Mouse (Mus musculus): Measurements from ENCODE around the gene Krtap5-4. TPM values are rescaled to one million over a fixed set of nuclear protein-coding genes. Genes with fewer than 3 reads are reported as not detected.
"Not testable (repeated sequence)": the region's sequence is repeated elsewhere in the genome, so short reads cannot be mapped to it uniquely, and the experiment has no call there.

Krtap5-4 gene
- polyA plus RNA-seq (2016; fragmentation: Nextera tagmentation; extraction: Ambion mirVana) = not detected in 2 replicates

GRCm38 (mm10) chr7:142303249-142303648, at the start of gene Krtap5-4:
TSS of gene Krtap5-4 (plus strand) at chr7:142303549.
- Histone ChIP-seq H3K9ac (no peak within 1 kb of the TSS), H3K4me1 (no peaks in the 10 kb centered on the region), H3K27ac (no peak within 1 kb of the TSS), H3K4me2 (replicated peaks) (no peak within 1 kb of the TSS), H3K9me3 (no peaks in the 10 kb centered on the region), H3K4me3 (no peak within 1 kb of the TSS), H3K36me3 (no peaks in the 10 kb centered on the region), H3K27me3 (replicated peaks) (no peaks in the 10 kb centered on the region)
- 69% methylated on average over 3 of the region's 3 CpGs for WGBS
- no peak for ATAC-seq (ENCODE audit: low FRiP score, low read depth)

GRCm38 (mm10) chr7:142255517-142255916, 47.8 kb upstream of the Krtap5-4 start:
- 2% methylated on average over 2 of the region's 2 CpGs for WGBS
- Histone ChIP-seq H3K27me3 (replicated peaks) (no peaks in the 10 kb centered on the region), H3K4me3 (no peak overlapping the region), H3K9ac (no peak overlapping the region), H3K9me3 (no peaks in the 10 kb centered on the region), H3K4me2 (replicated peaks) (no peak overlapping the region), H3K27ac (no peak overlapping the region), H3K36me3 (no peaks in the 10 kb centered on the region), H3K4me1 (no peaks in the 10 kb centered on the region)
- no peak for ATAC-seq (ENCODE audit: low FRiP score, low read depth)

- H3K4me3 ChIP-seq; H3K27ac ChIP-seq; H3K4me1 ChIP-seq; ATAC-seq (ENCODE audit: low FRiP score, low read depth); H3K4me2 ChIP-seq (replicated peaks); H3K27me3 ChIP-seq (replicated peaks); H3K36me3 ChIP-seq; H3K9me3 ChIP-seq; H3K9ac ChIP-seq: not testable (repeated sequence)
- 68% methylated on average over 1 of the region's 1 CpGs for WGBS
These were observed 45.1 kb upstream of the Krtap5-4 start, which contains the start of gene Gm2431 for GRCm38 (mm10) chr7:142258254-142258653. TSS of gene Gm2431 (minus strand) at chr7:142258354.

GRCm38 (mm10) chr7:142274263-142274662, 29.1 kb upstream of the Krtap5-4 start, which contains the start of gene Gm4559:
TSS of gene Gm4559 (minus strand) at chr7:142274363.
- not testable (repeated sequence) for ATAC-seq (ENCODE audit: low FRiP score, low read depth); H3K27ac ChIP-seq; H3K4me1 ChIP-seq; H3K27me3 ChIP-seq (replicated peaks); H3K36me3 ChIP-seq; H3K4me3 ChIP-seq; H3K4me2 ChIP-seq (replicated peaks); H3K9ac ChIP-seq; H3K9me3 ChIP-seq

GRCm38 (mm10) chr7:142278183-142278582, 25.2 kb upstream of the Krtap5-4 start:
- H3K9me3 ChIP-seq; H3K9ac ChIP-seq; H3K4me1 ChIP-seq; H3K27ac ChIP-seq; H3K4me3 ChIP-seq; H3K36me3 ChIP-seq; H3K4me2 ChIP-seq (replicated peaks): not testable (repeated sequence)
- ATAC-seq (ENCODE audit: low FRiP score, low read depth) = 0 out of 2 replicates have a peak, but pooled peaks have one; percentile 41
- WGBS = 0% methylated on average over 3 of the region's 3 CpGs
- peaks cover 12% of the 10 kb centered on the region for H3K27me3 ChIP-seq (replicated peaks)

- H3K4me1 ChIP-seq; H3K36me3 ChIP-seq; H3K9ac ChIP-seq; H3K9me3 ChIP-seq; H3K27ac ChIP-seq; H3K4me2 ChIP-seq (replicated peaks); H3K4me3 ChIP-seq; ATAC-seq (ENCODE audit: low FRiP score, low read depth): not testable (repeated sequence)
- whole genome bisulfite sequencing = 50% methylated on average over 1 of the region's 1 CpGs
- H3K27me3 ChIP-seq (replicated peaks) = peaks cover 12% of the 10 kb centered on the region
These were observed 24.1 kb upstream of the Krtap5-4 start for GRCm38 (mm10) chr7:142279291-142279690.

GRCm38 (mm10) chr7:142282847-142283246, 20.5 kb upstream of the Krtap5-4 start:
- H3K36me3 ChIP-seq; H3K9me3 ChIP-seq; H3K4me1 ChIP-seq; H3K27ac ChIP-seq; H3K4me3 ChIP-seq; H3K4me2 ChIP-seq (replicated peaks); ATAC-seq (ENCODE audit: low FRiP score, low read depth); H3K9ac ChIP-seq: not testable (repeated sequence)
- WGBS = 11% methylated on average over 2 of the region's 2 CpGs
- peaks cover 12% of the 10 kb centered on the region for H3K27me3 ChIP-seq (replicated peaks)

- under 1% methylated on average over 38 of the region's 38 CpGs for WGBS
- peak overlapping the region; percentile 58 for H3K9ac ChIP-seq
These were observed 19.2 kb upstream of the Krtap5-4 start for GRCm38 (mm10) chr7:142284023-142284591.

GRCm38 (mm10) chr7:142284615-142285080, 18.7 kb upstream of the Krtap5-4 start:
- peak overlapping the region; percentile 58 for H3K9ac ChIP-seq
- H3K4me1 ChIP-seq = peaks cover 8% of the 10 kb centered on the region; the same call in 1 of the 2 replicates
- peak; percentile 77 for ATAC-seq (ENCODE audit: low FRiP score, low read depth)
- H3K27me3 ChIP-seq (replicated peaks) = peaks cover 12% of the 10 kb centered on the region
- H3K27ac ChIP-seq = no peak overlapping the region
- no peaks in the 10 kb centered on the region for H3K9me3 ChIP-seq
- peak overlapping the region; percentile 52 for H3K4me3 ChIP-seq
- peak overlapping the region; percentile 82 for H3K4me2 ChIP-seq (replicated peaks)
- under 1% methylated on average over 19 of the region's 19 CpGs for WGBS
- H3K36me3 ChIP-seq = no peaks in the 10 kb centered on the region

More at GRCm38 (mm10) chr7:142284023-142284591, 19.2 kb upstream of the Krtap5-4 start:
- H3K4me1 ChIP-seq = peaks cover 8% of the 10 kb centered on the region; the same call in 1 of the 2 replicates
- H3K36me3 ChIP-seq = no peaks in the 10 kb centered on the region
- no peak overlapping the region for H3K27ac ChIP-seq
- peaks cover 12% of the 10 kb centered on the region for H3K27me3 ChIP-seq (replicated peaks)
- H3K9me3 ChIP-seq = no peaks in the 10 kb centered on the region
- H3K4me2 ChIP-seq (replicated peaks) = peak overlapping the region; percentile 82
- H3K4me3 ChIP-seq = peak overlapping the region; percentile 52
- peak; percentile 68; the same call in 1 of the 2 replicates for ATAC-seq (ENCODE audit: low FRiP score, low read depth)

GRCm38 (mm10) chr7:142285130-142285835, 18.1 kb upstream of the Krtap5-4 start:
- WGBS = 19% methylated on average over 23 of the region's 23 CpGs
- Histone ChIP-seq H3K27me3 (replicated peaks) (peaks cover 12% of the 10 kb centered on the region), H3K4me3 (peak overlapping the region; percentile 52), H3K4me2 (replicated peaks) (peak overlapping the region; percentile 82), H3K9me3 (no peaks in the 10 kb centered on the region), H3K9ac (0 out of 2 replicates have a peak overlapping the region, but pooled peaks have one; percentile 35), H3K36me3 (no peaks in the 10 kb centered on the region), H3K4me1 (peaks cover 8% of the 10 kb centered on the region; the same call in 1 of the 2 replicates), H3K27ac (no peak overlapping the region)
- ATAC-seq (ENCODE audit: low FRiP score, low read depth) = peak; percentile 66

GRCm38 (mm10) chr7:142285910-142286612, 17.3 kb upstream of the Krtap5-4 start:
- ATAC-seq (ENCODE audit: low FRiP score, low read depth); H3K4me2 ChIP-seq (replicated peaks); H3K27ac ChIP-seq; H3K36me3 ChIP-seq; H3K9me3 ChIP-seq; H3K9ac ChIP-seq; H3K4me3 ChIP-seq; H3K4me1 ChIP-seq: not testable (repeated sequence)
- WGBS = 42% methylated on average over 9 of the region's 9 CpGs
- peaks cover 12% of the 10 kb centered on the region for H3K27me3 ChIP-seq (replicated peaks)

- not testable (repeated sequence) for H3K9me3 ChIP-seq; H3K27me3 ChIP-seq (replicated peaks); H3K4me1 ChIP-seq; H3K27ac ChIP-seq; H3K4me2 ChIP-seq (replicated peaks); ATAC-seq (ENCODE audit: low FRiP score, low read depth); H3K4me3 ChIP-seq; H3K36me3 ChIP-seq; H3K9ac ChIP-seq
- WGBS = 0% methylated on average over 2 of the region's 2 CpGs
These were observed 9.5 kb upstream of the Krtap5-4 start for GRCm38 (mm10) chr7:142293851-142294250.
